Mouse (Mus musculus): ENCODE results near the gene Dppa3. TPM values are rescaled to one million over a fixed set of nuclear protein-coding genes. Genes with fewer than 3 reads are reported as not detected.

Gene Dppa3
- polyA plus RNA-seq, 1 experiment: 0.26 TPM

DNA sequence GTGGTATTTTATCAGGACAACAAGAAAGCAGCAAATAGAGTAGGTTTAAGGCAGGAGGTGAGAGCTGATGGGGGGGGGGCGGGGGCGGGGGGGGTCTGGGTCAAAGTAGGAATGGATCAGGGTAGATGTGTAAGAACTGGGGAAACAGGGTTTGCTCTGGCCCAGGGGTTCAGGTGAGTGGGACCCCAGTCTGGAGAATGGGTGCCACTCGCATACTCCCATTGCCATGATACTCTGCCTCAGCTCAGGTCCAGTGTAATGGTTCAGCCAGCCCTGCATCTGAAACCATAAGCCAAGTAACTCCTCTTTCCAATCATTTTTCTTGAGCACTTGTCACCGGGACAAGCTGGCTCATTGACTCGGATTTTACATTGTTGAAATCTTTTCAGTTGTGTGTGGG, 42.6 kb downstream of the Dppa3 start:
- no peaks in the 10 kb centered on the region for H3K36me3 ChIP-seq (ENCODE audit: control insufficient read depth, insufficient read depth, low read length)
- no peak overlapping the region for H3K27ac ChIP-seq (ENCODE audit: control insufficient read depth, insufficient read depth, low read length)
- no peak overlapping the region for H3K4me3 ChIP-seq (ENCODE audit: control insufficient read depth, insufficient read depth, low read length)
- no peak for DNase-seq
- 88% methylated on average over 5 of the region's 5 CpGs for WGBS
- H3K4me1 ChIP-seq (replicated peaks; ENCODE audit: control insufficient read depth, insufficient read depth, low read length): no peaks in the 10 kb centered on the region
- no peaks in the 10 kb centered on the region for H3K27me3 ChIP-seq (ENCODE audit: control insufficient read depth, insufficient read depth, low read length)
- TF ChIP-seq CTCF (IDR thresholded peaks at IDR 0.05; ENCODE audit: borderline replicate concordance, control insufficient read depth, extremely low read depth, insufficient read depth, low read length, poor library complexity): no peak
- TF ChIP-seq POLR2A (IDR thresholded peaks at IDR 0.05; ENCODE audit: control insufficient read depth, extremely low read depth, insufficient read depth, low read length, poor library complexity): no peak

DNA sequence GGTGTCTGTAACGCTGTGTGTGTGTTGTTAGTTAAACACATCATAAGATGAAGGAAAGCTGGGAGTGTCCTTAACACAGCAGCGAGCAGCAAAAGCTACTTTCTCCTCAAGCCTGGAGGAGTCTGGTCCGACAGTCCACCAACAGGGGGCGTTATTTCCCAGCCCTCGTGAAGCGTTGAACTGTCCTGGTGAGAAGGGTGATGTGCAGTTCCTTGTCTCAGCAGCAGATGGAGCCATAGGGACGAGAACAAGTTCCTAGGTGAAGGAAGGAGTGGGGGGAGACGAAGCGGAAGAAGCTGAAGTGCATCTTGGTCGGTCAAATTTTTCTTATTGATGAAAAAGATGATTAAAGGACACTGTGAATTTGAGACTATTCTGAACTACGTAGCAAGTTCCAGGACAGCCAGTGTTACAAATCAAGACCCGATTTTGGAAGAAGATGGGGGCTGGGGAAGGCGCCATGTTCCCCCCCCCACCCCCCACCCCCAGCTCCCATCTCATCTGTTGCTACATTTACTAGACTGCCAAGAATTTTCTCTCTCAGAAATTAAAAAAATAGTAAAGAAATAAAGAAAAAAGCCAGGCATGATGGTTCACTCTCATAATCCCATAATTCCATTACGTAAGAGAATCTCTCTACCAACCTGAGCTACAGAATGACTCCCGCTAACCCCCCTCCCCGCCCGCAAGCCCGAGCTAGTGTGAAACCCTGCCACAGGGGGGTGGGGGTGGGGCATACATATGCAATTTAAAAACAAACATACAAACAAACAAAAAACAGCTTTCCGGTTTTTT, 43.4 kb downstream of the Dppa3 start:
- WGBS: 17% methylated on average over 19 of the region's 19 CpGs
- DNase-seq: peak; percentile 92
- H3K4me1 ChIP-seq (replicated peaks; ENCODE audit: control insufficient read depth, insufficient read depth, low read length): no peaks in the 10 kb centered on the region
- H3K36me3 ChIP-seq (ENCODE audit: control insufficient read depth, insufficient read depth, low read length): no peaks in the 10 kb centered on the region
- H3K27ac ChIP-seq (ENCODE audit: control insufficient read depth, insufficient read depth, low read length): no peak overlapping the region
- no peak for TF ChIP-seq POLR2A (IDR thresholded peaks at IDR 0.05; ENCODE audit: control insufficient read depth, extremely low read depth, insufficient read depth, low read length, poor library complexity)
- peak; percentile 91; the same call in 1 of the 2 replicates for TF ChIP-seq CTCF (IDR thresholded peaks at IDR 0.05; ENCODE audit: borderline replicate concordance, control insufficient read depth, extremely low read depth, insufficient read depth, low read length, poor library complexity)
- H3K27me3 ChIP-seq (ENCODE audit: control insufficient read depth, insufficient read depth, low read length): no peaks in the 10 kb centered on the region
- no peak overlapping the region for H3K4me3 ChIP-seq (ENCODE audit: control insufficient read depth, insufficient read depth, low read length)

DNA sequence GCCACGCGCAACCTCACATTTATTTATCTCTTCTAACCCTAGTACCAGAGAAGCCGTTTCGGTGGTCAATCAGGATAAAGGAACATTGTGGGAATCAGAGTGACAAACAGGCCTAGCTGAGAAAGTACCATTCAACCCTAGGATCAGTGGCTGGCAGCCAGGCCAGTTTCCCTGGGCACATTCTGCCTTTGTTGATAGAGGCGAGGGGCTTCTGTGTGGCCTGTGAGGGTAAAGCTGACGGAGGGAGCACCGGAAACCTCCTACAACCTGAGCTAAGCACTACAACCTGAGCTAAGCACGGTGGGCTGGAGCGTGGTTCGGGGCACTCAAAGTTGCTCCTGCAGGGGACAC, 44.0 kb downstream of the Dppa3 start:
- H3K27me3 ChIP-seq (ENCODE audit: control insufficient read depth, insufficient read depth, low read length): no peaks in the 10 kb centered on the region
- TF ChIP-seq CTCF (IDR thresholded peaks at IDR 0.05; ENCODE audit: borderline replicate concordance, control insufficient read depth, extremely low read depth, insufficient read depth, low read length, poor library complexity): no peak
- no peak overlapping the region for H3K4me3 ChIP-seq (ENCODE audit: control insufficient read depth, insufficient read depth, low read length)
- DNase-seq: no peak
- 75% methylated on average over 10 of the region's 10 CpGs for WGBS
- H3K4me1 ChIP-seq (replicated peaks; ENCODE audit: control insufficient read depth, insufficient read depth, low read length): no peaks in the 10 kb centered on the region
- no peak overlapping the region for H3K27ac ChIP-seq (ENCODE audit: control insufficient read depth, insufficient read depth, low read length)
- H3K36me3 ChIP-seq (ENCODE audit: control insufficient read depth, insufficient read depth, low read length): no peaks in the 10 kb centered on the region

DNA sequence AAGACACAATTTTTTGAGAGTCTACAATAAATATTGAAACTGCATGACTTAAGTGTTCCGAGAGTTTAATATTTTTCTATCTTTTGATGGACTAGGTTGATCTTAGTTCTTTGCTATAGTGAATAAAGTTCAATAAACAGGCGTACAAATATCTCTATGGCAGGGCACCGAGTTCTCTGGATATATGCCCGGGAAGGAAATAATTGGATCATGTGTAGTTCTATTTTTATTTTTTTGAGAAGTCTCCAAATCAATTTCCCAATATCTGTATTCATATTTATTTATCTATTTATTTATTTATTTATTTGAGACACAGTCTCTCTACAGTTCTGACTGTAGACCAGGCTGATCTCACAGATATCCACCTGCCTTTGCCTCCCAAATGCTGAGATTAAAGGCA, 44.6 kb downstream of the Dppa3 start:
- 92% methylated on average over 4 of the region's 4 CpGs for WGBS
- Histone ChIP-seq H3K36me3 (ENCODE audit: control insufficient read depth, insufficient read depth, low read length) (no peaks in the 10 kb centered on the region), H3K27me3 (ENCODE audit: control insufficient read depth, insufficient read depth, low read length) (no peaks in the 10 kb centered on the region), H3K4me1 (replicated peaks; ENCODE audit: control insufficient read depth, insufficient read depth, low read length) (no peaks in the 10 kb centered on the region), H3K4me3 (ENCODE audit: control insufficient read depth, insufficient read depth, low read length) (no peak overlapping the region), H3K27ac (ENCODE audit: control insufficient read depth, insufficient read depth, low read length) (no peak overlapping the region)
- DNase-seq: no peak
- TF ChIP-seq POLR2A (IDR thresholded peaks at IDR 0.05; ENCODE audit: control insufficient read depth, extremely low read depth, insufficient read depth, low read length, poor library complexity) (no peak), CTCF (IDR thresholded peaks at IDR 0.05; ENCODE audit: borderline replicate concordance, control insufficient read depth, extremely low read depth, insufficient read depth, low read length, poor library complexity) (no peak)

DNA sequence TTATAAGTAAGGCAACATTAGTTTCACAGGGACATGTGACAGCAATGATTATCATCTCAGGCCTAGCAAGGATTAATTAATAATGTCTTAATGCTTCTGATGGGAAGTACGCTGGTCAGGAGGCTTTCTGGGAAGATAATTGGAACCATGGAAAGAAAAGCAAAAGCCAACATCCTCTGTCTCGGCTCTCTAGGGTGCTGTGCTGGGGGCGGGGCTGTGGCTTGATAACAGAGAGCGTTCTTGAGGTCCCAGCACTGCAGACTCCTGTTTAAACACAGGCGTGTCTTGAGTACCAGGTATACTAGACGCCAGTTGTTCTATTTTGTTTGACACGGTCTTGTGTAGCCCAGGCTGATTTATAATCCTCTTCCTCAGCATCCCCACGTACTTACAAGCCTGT, 46.5 kb downstream of the Dppa3 start:
- H3K27me3 ChIP-seq (ENCODE audit: control insufficient read depth, insufficient read depth, low read length): no peaks in the 10 kb centered on the region
- no peaks in the 10 kb centered on the region for H3K4me1 ChIP-seq (replicated peaks; ENCODE audit: control insufficient read depth, insufficient read depth, low read length)
- H3K27ac ChIP-seq (ENCODE audit: control insufficient read depth, insufficient read depth, low read length): no peak overlapping the region
- no peak overlapping the region for H3K4me3 ChIP-seq (ENCODE audit: control insufficient read depth, insufficient read depth, low read length)
- no peak for TF ChIP-seq POLR2A (IDR thresholded peaks at IDR 0.05; ENCODE audit: control insufficient read depth, extremely low read depth, insufficient read depth, low read length, poor library complexity)
- no peak for TF ChIP-seq CTCF (IDR thresholded peaks at IDR 0.05; ENCODE audit: borderline replicate concordance, control insufficient read depth, extremely low read depth, insufficient read depth, low read length, poor library complexity)
- no peaks in the 10 kb centered on the region for H3K36me3 ChIP-seq (ENCODE audit: control insufficient read depth, insufficient read depth, low read length)
- WGBS: 79% methylated on average over 8 of the region's 8 CpGs
- no peak for DNase-seq

Other genes starting within 250 kb of the Dppa3 start
- 0.65 and 0.70 TPM in 2 replicates for gene Rimklb, start 127.6 kb upstream of the Dppa3 start, polyA plus RNA-seq (2012; rRNA removed)
- gene Mfap5, start 120.6 kb upstream of the Dppa3 start, polyA plus RNA-seq (2012; rRNA removed): 17.5 and 26.2 TPM in 2 replicates
- 0.28 and 0.42 TPM in 2 replicates for gene Aicda, start 72.6 kb upstream of the Dppa3 start, polyA plus RNA-seq (2012; rRNA removed)
- 34.9 and 48.1 TPM in 2 replicates for gene Apobec1, start 24.0 kb upstream of the Dppa3 start, polyA plus RNA-seq (2012; rRNA removed)
- gene Gdf3, start 16.3 kb upstream of the Dppa3 start, polyA plus RNA-seq (2012; rRNA removed): 0.43 and 0.53 TPM in 2 replicates
- 0.08 TPM in 1 of 2 replicates, not detected in the other for gene Nanog, start 81.1 kb downstream of the Dppa3 start, polyA plus RNA-seq (2012; rRNA removed)
- 11.7 and 12.8 TPM in 2 replicates for gene Slc2a3, start 175.2 kb downstream of the Dppa3 start, polyA plus RNA-seq (2012; rRNA removed)
- gene Foxj2, start 193.5 kb downstream of the Dppa3 start, polyA plus RNA-seq (2012; rRNA removed): 20.2 and 22.5 TPM in 2 replicates
- gene C3ar1, start 229.8 kb downstream of the Dppa3 start, polyA plus RNA-seq (2012; rRNA removed): 2.4 and 4.3 TPM in 2 replicates
- 14.3 and 19.5 TPM in 2 replicates for gene Necap1, start 248.1 kb downstream of the Dppa3 start, polyA plus RNA-seq (2012; rRNA removed)

Data from thymus, adult 2 months (tissue).